Mouse (Mus musculus): Measurements from ENCODE around the gene Iqcd.

Iqcd gene

DNA sequence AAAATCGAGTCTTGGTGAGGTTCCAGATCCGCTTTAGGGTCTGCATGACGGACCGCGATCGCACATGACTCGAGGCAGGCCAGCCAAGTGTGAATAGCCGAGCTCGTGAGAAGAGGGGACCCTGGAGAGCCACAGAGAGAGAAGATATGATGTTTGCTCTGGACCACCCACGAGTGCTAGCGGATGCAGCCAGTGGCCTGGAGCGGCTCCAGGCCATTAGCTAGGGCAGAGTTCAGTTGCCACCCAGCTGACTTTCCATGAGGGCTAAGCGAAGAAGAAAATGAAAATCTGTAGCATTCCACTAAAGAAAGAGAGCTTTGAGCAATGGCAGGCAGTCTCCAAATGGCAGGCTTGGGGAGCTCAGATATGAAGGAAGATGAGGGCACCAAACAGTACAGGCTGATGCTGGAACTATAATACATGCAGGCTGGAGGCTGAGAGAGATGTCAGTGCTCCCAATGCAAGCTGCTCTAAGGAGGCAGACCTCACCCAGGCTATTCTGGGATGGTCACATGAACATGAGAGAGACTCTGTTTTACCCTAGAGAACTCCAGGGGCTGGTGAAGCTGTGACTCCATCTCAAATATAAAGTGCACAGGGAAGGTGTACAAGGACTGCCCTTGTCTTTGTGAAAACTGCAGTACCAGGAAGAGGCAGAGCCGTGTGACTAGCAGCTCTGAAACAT is 17.6 kb upstream of the Iqcd start:
- no peak for DNase-seq (ENCODE audit: low read depth, low spot score)

DNA sequence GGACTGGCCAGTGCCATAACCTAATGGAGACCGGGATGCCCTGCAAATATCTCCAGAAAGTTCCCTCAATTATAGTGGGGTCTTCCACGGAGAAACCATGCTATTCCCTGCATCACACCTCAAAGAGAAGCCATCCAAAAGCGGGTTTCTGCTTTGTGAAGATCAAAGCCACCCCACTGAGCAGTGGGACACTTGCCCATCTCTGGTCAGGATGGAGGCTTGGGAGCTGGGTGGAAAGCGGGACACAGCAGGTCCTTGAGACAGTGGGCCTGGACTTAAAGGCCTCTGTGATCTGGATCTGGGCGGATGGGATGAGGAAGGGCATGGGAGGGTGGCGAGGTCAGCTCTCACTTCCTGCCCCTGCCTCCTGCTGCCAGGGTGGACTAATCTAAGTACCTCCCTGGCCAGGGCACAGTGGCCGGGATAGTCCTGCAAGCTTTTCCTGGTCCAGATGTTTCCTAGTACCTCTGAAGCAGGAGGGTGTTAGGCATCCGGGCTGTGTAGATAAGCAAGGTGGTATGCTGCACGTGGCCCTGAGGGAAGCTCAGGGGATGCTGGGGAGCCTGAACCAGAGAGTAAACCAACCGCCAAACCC is 14.2 kb upstream of the Iqcd start:
- DNase-seq (ENCODE audit: low read depth, low spot score): no peak

DNA sequence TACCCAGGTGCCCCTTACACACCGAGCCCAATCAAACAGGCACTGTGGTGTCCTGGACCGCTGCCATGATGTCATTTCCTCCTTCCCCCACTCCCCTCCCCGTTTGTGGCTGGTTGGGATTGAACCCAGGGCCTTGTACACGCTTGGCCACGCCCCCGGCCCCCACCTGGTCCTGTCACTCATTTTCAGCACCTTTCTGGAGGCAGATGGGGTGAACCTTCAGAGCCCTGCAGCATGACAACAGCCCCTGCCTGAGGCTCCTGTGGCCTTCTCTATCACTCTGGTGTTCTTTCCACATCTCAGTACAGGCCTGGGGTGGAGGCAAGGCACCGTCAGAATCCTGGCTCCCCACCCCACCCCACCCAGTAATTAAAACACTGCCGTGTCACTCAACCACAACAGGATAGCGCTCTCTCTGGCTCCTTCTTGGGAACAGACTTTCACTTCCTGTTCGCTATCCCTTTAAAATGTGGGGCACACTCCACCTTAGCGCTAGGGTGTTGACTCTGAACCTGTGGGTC is 12.0 kb upstream of the Iqcd start:
- no peak for DNase-seq (ENCODE audit: low read depth, low spot score)

DNA sequence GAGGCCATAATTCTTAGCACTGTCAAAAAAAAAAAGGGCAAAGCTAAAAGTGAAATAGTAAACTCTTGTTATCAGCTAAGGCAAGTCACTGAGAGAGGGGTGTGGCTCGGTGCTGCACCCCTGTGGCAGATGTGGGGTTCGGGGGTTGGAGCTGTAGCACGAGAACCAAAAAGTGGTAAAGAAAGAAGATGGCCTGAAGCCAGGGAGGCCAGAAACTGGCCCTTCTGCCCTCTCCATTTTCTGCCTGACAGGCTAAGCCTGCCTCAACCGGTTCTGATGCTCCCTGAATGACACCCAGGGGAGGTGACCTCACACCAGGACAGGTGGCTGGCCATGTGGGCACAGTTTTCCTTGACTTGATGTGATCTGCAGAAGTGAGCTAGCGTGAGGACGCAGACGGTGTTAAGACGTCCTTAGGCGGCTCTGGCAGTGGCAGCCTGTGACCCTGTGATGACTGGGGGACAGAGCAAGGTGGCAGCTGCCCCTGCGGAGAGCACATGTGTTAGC is 10.8 kb upstream of the Iqcd start:
- peak; percentile 75 for DNase-seq (ENCODE audit: low read depth, low spot score)

DNA sequence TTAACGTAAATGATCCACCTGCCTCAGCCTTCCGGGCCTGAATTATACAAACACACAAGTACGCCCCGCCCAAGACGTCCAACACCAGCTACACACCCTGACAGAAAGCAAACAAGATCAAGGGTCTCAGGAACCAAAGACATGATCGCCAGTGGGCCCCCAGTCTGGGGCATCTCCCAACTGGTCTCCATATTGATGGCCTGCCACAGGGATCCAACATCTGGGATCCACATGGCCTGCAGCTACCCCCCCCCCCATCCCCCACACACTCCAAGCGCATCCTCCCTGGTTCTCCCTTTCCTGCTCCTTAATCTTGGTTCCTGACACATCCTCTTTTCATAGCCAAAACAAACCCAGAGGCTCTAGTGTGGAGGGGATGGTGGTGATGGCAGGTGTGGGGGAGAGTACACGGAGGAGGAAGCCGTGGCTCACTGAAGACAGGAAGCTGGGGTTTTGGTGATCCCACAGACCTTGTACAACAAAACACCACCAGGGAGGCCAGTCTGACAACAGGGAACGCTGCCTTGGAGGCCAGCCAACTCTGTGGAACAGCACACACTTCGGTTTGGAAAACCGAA is 10.2 kb upstream of the Iqcd start:
- peak; percentile 80 for DNase-seq (ENCODE audit: low read depth, low spot score)

DNA sequence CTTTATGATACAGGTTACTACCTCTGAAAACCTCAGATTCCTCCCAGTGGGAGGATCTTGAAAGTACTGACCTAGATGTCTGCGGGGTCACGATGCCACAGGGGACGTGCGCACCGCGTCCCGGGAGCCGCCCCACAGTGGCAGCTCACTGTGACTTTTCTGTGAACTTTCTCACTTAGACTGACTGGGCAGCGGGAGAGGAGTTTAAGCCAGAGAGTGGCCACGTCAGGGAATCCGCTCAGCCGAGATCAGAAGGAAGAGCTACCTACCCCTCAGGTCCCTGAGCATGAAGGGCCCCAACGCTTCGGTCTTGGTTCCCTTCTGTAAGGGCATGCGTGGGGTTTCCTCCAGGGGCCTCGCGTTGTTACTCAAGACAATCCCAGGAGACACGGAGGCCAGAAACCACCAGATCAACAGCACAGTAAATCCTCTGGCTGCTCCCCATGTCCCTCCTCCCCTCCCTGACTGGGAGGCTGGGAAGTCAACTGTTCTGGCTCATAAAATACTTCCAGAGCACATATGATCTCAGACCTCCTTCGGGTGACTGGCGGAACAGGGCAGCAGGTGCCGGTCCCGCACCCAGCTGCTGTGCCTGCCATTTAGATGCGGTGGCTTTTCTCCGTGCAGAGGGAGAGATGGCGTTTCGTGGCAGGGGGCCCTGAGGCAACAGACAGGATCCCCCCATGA is 9.5 kb upstream of the Iqcd start:
- peak; percentile 70 for DNase-seq (ENCODE audit: low read depth, low spot score)

DNA sequence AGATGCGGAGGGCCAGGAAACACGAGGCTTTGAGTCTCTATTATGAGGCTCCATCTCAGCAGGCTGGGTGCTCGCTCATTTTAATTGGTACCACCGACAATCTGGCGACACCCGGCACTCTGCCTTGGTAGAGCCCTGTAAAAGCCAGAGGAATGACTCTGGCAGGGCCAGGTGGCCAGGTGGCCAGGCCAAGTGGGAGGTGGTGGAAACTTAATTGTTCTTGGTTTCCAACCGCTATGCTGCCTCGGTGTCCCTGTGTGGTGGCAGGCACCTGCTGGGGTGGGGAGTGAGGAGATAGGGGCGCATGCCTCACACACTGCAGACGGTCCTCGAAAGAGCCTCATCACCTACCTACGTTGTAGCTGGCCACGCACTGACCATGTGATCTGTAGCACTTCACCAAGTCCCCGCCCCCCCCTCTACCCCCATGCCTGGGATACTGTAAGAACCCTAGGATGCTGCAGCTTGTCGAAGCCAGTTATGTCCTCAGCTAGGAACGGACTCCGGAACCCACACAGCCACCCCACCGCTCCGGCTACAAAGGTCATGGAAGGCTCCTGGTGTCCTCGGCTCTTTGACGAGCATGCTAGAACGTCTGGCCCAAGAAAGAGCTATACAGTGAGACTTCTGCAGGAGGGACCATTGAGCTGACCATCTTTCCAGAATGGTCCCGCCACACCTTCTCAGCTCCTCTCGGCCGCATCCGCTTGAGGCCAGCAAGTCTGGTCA is 8.8 kb upstream of the Iqcd start:
- DNase-seq (ENCODE audit: low read depth, low spot score): no peak

DNA sequence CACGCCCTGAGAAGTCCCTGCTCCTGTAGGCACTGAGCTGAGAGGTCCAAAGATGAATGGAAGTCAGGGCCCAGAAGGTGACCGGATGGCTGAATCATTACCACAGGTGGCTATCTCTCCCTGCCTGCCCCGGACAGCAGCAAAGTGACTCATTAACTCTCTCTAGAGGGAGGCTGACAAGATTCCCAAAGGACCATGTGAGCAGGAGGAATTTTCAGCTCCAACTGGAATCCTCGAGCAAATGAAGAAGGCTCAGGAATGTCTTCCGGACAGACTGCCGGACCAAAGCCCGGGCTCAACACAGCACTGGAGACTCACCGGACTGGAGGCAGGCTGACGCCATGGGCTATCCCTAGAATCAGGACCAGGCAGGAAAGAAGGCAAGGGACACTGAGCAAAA is 6.8 kb upstream of the Iqcd start:
- DNase-seq (ENCODE audit: low read depth, low spot score): no peak

DNA sequence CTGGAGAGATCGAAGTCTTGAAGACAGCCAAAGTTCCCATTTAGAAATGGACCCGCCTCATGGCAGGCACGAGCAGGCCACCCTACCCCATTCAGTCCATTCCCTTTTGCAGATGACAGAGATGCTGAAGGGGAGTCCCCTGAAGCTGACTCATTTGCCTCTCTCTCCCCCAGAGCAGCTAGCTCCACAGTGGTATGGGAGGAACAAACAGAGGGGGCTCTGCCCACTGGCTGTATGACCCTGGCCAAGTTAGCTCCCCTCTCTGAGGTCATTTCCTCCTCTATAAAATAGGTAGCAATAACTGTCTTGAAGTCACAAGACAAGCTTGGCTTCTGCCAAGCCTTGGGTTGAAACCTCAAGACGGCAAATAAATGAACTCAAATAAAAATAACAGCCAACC is 5.3 kb upstream of the Iqcd start:
- no peak for DNase-seq (ENCODE audit: low read depth, low spot score)

DNA sequence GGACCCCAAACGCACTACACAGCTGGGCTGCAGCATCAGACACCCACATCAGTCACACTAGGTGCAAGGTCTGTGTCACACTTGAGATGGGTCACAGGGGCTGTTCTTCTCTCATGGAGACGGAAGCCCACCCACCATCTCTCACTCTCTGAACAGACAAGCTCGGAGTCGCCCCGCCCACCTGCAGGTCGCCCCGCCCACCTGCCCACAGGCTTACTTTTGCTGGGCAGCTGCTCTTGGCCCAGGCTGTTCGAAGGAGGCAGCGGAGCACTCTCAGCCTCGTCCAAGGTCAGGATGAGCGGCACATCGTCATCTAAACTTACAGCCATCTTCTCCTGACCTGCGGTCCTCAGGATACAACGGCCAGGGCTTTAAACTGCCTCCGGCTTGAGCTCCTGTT is 3.8 kb upstream of the Iqcd start:
- no peak for DNase-seq (ENCODE audit: low read depth, low spot score)

DNA sequence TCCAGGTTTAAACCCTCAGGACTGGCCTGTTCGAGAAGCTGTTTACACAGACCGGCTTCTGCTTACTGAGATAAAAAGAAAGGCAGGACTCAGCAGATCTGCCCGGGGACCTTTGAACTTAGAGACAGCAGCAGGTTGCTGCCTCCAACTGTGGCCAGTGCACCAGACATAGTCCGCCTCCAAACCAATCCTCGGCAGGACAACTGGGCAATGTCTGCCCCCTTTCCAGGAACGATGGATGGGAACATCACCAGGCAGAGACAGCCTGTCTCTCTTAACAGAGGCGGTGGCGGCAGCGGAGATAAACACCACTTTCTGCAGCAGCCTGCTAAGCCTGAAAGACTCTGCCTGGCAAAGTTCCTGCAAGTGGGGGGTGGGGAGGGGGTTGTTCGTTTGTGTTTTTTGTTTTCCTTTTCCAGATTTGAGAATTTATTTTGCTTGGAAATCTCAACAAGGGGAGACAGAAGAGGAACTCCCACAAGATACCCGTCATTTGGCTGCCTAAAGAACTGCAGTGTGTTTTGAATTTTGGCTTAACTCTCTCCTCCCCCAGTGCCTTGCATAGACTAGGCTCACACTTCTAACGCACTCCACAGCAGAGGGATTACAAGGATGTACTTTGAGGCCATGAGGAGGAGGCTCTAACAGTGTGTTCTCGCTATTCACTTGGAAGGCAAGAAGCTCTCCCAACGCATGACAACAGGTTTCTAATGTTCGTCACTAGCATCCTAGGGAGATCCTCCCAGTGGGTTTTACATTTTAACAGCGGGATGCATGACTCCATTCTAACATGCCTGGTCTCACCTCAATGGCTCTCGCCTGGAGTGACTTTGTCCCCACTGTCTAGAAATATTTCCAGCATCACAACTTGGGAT is 1.8 kb upstream of the Iqcd start:
- no peak for DNase-seq (ENCODE audit: low read depth, low spot score)

DNA sequence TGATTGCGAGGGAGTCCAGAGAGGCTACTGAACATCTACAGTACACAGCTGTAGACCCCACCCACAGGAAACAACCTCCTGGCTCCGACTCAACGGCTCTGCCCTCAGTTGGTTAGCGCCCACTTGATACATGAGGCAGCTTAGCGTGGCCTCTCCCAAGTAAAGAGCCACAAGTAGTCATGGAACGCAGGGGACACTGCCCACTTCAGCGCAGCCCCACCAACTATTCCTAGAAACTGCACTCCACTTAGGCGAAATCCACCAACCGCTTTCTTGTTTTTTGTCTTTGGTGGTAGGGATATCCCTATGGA is 1.2 kb upstream of the Iqcd start:
- DNase-seq (ENCODE audit: low read depth, low spot score): no peak

DNA sequence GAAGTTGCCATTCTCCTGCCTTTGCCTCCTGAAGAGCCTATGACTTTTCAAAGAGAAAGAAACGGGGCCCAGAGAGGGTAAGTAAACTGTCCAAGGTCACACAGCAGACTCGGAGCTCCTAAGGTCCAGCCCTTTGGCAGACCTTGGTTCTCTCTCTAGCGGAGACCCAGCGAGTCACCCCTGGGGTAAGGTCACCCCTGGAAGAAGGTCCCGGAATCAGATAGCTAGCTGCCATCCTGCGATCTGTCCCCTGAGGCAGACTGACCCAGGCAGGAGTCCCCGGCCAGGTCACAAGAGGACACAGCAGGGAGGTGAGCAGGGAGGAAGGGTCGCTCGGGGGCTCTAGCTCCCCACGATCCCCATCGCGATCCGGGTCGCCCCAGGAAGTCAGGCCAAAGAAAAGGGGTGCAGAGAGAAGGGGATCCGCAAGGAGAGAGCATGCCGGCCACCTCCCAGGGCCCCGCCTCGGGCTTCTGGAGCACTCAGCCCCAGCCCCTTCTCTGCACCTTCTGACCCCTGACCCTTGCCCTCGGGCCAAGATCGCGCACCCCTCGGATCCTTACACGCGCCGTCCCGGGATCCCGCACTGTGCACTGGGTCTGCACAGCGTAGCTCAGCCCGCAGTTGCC is 762 bp upstream of the Iqcd start:
- DNase-seq (ENCODE audit: low read depth, low spot score): no peak

DNA sequence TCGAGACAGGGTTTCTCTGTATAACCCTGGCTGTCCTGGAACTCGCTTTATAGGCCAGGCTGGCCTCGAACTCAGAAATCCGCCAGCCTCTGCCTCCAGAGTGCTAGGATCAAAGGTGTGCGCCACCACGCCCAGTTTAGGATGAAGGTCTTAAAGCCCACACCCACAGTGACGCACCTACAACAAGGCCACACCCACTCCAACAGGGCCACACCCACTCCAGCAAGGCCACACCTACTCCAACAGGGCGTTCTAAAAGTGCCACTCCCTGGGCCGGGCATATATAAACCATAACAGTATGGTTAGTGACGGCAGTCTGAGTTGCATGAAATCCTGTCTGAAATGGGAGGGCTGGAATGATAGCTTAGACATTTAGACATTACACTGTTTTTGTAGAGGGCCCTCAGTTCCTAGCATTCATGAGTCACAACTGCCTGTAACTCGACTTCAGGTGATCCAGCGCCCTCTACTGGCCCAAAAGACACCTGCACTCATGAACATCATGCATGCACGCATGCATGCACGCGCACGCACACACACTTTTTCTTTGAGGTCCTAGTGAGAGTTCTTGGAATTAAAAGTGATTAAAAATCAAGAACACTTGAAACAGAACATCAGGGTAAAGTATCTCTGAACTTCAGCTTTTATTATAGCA is 1.7 kb downstream of the Iqcd start:
- DNase-seq (ENCODE audit: low read depth, low spot score): no peak

DNA sequence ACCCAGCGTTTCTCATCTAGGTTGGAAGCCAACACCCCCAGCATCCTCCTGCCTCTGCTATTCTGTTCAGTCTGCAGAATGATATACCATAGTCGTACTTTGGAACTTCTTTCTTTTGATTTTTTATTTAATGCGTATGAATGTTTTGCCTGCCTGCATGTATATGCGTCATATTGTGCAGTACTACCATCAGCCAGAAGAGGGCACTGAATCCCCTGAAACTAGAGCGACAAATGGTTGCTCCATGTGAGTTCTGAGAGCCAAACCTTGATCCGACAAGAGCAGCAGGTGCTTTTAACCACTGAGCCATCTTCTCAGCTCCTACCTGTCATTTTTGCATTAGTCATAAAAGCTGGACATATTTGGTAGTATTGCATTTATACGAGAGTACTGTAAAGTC is 3.3 kb downstream of the Iqcd start:
- no peak for DNase-seq (ENCODE audit: low read depth, low spot score)

DNA sequence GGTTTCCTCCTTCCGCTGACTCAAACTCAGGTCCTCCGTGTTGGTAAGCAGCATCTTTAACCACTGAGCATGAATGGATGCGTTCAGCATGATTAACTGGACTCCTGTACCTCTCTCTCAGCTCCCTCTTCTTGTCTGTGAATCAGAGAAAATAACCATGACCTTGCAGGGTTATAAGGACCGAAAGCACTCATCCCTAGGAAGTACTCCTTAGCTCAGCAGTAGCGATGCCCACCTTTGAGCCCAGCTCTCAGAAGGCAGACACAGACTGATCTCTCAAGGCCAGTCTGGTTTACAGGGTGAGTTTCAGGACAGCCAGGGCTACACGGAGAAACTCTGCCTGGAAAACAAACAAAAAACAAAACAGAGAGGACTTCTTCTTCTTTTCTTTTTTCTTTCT is 5.7 kb downstream of the Iqcd start:
- DNase-seq (ENCODE audit: low read depth, low spot score): no peak

DNA sequence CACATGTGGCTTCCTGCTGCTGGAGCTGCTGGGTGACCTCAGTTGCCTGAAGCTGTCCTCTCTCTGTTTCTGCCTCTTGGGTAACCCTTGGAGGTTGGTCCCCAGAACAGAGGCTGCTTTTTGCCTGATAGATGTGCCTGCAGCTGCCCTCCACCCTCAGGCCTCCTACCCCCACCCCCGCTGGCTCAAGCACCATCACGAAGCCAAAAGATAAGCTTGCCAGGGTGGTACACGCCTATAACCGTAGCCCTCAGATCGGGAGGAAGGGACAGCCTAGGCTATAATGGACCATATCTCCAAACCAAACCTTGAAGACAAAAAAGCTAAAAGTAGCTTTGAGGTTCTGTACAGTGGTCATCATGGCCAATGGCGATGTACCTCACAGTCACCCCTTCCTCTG is 10.8 kb downstream of the Iqcd start:
- no peak for DNase-seq (ENCODE audit: low read depth, low spot score)

DNA sequence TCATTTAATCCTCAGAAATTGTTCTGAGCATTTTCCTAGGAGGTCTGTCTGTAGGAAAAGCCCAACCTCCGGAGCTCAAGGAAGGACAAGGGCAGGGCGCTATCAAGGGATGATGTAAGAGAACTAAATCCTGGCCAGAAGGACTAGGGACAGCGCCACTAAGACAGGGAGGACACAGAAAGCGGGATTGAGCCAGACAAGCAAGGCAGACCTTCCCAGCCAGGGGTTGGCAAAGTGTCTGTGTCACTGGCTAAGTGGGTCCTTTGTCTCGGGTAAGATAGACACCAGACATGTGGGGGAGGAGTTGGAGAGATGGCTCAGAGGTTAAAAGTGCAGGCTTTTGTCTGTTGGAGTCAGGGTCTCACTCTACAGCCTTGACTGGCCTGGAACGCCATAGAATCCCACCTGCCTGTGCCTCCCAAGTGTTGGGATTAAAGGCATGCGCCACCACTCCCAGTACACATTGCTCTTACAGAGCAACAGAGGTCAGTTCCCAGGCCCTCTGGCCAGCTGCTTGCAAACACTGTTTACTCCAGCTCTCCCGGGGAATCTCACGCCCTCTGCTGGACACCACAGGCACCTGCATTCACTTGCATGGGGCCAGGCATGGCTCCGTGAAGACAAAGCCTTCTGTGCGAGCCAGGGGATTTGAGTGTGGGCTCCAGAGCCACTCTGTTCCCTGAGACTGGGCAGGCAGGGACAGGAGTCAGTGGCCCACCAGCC is 12.3 kb downstream of the Iqcd start:
- peak; percentile 72 for DNase-seq (ENCODE audit: low read depth, low spot score)

DNA sequence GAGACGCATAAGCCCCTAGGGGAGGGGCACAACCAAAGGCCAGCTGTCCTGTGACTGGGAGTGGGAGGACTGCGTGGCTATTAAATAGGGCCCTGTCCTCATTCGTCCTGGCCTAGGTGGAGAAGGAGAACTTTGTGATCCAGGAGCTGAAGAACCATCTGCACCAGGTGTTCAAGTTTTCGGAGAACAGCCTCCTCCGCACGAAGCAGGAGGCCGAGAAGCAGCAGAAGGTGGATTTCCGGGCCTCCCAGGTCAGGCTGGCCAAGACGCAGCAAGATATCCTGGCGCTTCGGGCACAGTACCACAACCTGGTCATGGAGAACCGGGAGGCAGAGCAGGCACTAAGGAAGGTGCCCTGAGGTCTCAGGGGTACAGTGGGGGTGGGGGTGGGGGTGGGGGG is 13.4 kb downstream of the Iqcd start:
- no peak for DNase-seq (ENCODE audit: low read depth, low spot score)
